Mouse (Mus musculus): ENCODE measurements at regions not wholly inside any gene's neighbourhood (a gene's known extent, or its start where the extent isn't known, plus 50 kb on each side); places are given as distances from the start of the nearest gene placed in this dataset.
"Not testable (repeated sequence)": the region's sequence is repeated elsewhere in the genome, so short reads cannot be mapped to it uniquely, and the experiment has no call there.

DNA sequence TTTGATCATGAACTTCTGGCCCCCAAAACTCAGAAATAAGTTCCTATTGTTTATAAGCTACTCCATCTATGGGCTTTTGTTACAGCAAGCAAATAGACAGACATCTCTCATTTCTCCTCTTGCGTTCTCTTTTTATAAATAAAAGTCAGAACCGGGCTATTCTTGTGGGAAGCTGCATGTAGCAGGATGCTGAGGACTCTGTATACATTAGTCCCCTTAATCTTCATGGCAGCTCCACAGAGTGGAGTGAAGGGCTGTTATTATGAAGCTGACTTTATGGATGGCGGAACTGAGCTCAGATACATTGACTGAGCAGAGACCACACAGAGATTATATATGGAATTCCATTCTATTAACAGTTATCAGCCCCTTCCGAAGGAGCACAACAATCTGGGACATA is 162.1 kb upstream of the Zfp637 start:
- peaks cover 13% of the 10 kb centered on the region; the same call in 1 of the 2 replicates for H3K27me3 ChIP-seq (ENCODE audit: insufficient read depth, poor library complexity, severe bottlenecking)
- WGBS, result 73% methylated on average over 4 of the region's 4 CpGs
- H3K9me3 ChIP-seq, result 0 out of 2 replicates have a peak, but pooled peaks cover 5% of the 10 kb centered on the region
- no peaks in the 10 kb centered on the region for H3K36me3 ChIP-seq
- no peak overlapping the region for H3K27ac ChIP-seq
- H3K4me1 ChIP-seq, result 0 out of 2 replicates have a peak, but pooled peaks cover 13% of the 10 kb centered on the region
- no peak overlapping the region for H3K4me3 ChIP-seq
- DNase-seq (ENCODE audit: low spot score), result no peak

DNA sequence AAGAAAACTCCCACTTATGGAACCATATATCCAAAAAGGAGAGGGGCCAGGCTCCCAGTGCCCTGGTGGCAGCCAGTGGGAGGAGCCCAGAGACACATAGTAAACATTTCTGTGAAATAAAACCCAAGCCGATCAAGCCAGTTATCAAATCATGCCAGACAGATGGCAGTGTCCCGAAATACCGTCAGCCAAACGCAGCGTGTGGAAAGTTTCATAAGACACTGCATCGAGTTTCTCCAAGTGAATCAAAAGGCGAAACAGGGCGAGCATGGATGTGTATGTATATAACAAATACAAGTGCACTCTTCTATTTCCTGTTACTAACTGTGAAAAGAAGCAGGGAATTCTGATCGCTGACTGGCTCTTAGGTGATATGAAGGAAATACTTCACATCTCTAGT is 154.8 kb upstream of the Zfp637 start:
- DNase-seq (ENCODE audit: low spot score), result no peak
- 82% methylated on average over 9 of the region's 9 CpGs for WGBS
- H3K9me3 ChIP-seq, result 0 out of 2 replicates have a peak, but pooled peaks cover 5% of the 10 kb centered on the region

GRCm38 (mm10) chr6:117687045-117687444 is 153.9 kb upstream of the Zfp637 start:
- Histone ChIP-seq H3K9me3 (no peaks in the 10 kb centered on the region), H3K36me3 (no peaks in the 10 kb centered on the region), H3K27ac (no peak overlapping the region), H3K4me3 (no peak overlapping the region), H3K27me3 (ENCODE audit: insufficient read depth, poor library complexity, severe bottlenecking) (no peaks in the 10 kb centered on the region), H3K4me1 (no peaks in the 10 kb centered on the region)
- WGBS, result 81% methylated on average over 2 of the region's 2 CpGs
- DNase-seq (ENCODE audit: low spot score), result no peak

More for the DNA sequence above, 154.8 kb upstream of the Zfp637 start:
- H3K27ac ChIP-seq, result no peak overlapping the region
- no peaks in the 10 kb centered on the region for H3K4me1 ChIP-seq
- no peak overlapping the region for H3K4me3 ChIP-seq
- H3K36me3 ChIP-seq, result no peaks in the 10 kb centered on the region
- no peaks in the 10 kb centered on the region for H3K27me3 ChIP-seq (ENCODE audit: insufficient read depth, poor library complexity, severe bottlenecking)

DNA sequence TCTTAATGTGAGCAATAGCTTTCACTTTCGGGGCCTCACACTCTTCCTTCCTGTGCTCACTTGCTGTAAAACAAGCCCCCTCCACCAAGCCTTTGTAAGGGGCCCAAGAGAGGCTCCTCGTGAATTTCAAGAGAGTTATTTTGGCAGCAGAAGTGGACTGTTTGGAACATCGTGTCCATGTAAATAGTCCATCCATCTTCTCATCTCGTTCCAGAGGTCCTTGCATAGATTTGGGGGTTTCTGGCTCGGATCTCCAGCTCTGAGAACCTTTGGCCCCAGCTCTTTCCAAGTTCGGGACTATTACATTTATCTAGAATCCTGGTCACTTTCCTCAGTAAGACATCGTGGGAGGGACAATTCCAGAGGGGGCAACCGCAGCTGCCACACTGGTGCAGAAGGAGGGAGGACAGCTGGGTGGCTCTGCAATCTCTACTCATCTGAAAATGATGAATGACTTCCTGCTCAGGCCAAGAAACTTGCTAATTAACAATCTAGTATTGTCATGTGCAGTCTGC is 152.3 kb upstream of the Zfp637 start:
- Histone ChIP-seq H3K9me3 (no peaks in the 10 kb centered on the region), H3K4me3 (no peak overlapping the region), H3K27me3 (ENCODE audit: insufficient read depth, poor library complexity, severe bottlenecking) (no peaks in the 10 kb centered on the region), H3K27ac (no peak overlapping the region), H3K36me3 (no peaks in the 10 kb centered on the region), H3K4me1 (no peaks in the 10 kb centered on the region)
- no peak for DNase-seq (ENCODE audit: low spot score)
- WGBS, result 68% methylated on average over 8 of the region's 8 CpGs

DNA sequence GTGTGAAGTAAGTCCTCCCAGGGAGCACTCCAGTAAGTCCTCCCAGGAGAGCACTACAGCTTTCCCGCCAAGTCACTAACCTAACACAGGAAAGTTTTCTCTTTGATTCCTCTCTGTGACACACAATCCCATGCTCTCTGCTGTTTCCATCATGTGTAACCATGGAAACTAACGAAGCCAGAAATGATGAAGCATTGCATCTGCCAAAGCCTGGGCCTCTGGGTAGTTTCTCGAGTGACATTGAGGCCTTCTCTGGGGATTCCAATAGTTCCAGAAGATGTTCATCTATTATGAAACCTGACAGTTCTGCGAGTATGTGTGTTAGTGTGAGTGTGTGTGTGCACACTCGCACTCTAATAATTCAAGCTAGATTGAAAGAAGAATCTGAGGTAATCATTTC is 140.7 kb upstream of the Zfp637 start:
- 78% methylated on average over 5 of the region's 5 CpGs for WGBS
- H3K4me3 ChIP-seq, result no peak overlapping the region
- DNase-seq (ENCODE audit: low spot score), result no peak
- no peaks in the 10 kb centered on the region for H3K36me3 ChIP-seq
- no peaks in the 10 kb centered on the region for H3K9me3 ChIP-seq
- H3K27ac ChIP-seq, result no peak overlapping the region
- H3K27me3 ChIP-seq (ENCODE audit: insufficient read depth, poor library complexity, severe bottlenecking), result 0 out of 2 replicates have a peak, but pooled peaks cover 4% of the 10 kb centered on the region
- H3K4me1 ChIP-seq, result 0 out of 2 replicates have a peak, but pooled peaks cover 5% of the 10 kb centered on the region

DNA sequence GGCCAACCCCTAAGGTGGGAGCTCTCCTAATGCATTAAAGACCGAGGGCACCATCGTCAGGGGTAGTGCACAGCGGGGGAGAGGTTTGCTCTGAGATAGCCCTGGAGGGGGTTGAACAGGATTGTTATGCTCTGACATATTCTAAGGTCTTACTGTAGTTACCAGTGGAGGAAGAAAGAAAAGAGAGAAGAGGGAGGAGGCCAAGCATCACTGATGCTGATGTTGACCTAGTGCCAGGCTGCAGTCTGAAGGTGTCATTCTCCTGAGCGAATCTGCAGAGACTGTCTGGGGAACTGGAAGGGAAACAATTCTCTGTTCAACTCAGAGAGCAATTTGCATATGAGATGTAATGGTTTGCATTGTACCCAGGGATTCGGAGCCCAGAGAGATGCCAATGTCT is 139.4 kb upstream of the Zfp637 start:
- Histone ChIP-seq H3K27ac (no peak overlapping the region), H3K4me3 (no peak overlapping the region), H3K9me3 (no peaks in the 10 kb centered on the region), H3K27me3 (ENCODE audit: insufficient read depth, poor library complexity, severe bottlenecking) (0 out of 2 replicates have a peak, but pooled peaks cover 4% of the 10 kb centered on the region), H3K36me3 (no peaks in the 10 kb centered on the region), H3K4me1 (0 out of 2 replicates have a peak, but pooled peaks cover 5% of the 10 kb centered on the region)
- DNase-seq (ENCODE audit: low spot score), result no peak
- WGBS, result 80% methylated on average over 5 of the region's 5 CpGs

DNA sequence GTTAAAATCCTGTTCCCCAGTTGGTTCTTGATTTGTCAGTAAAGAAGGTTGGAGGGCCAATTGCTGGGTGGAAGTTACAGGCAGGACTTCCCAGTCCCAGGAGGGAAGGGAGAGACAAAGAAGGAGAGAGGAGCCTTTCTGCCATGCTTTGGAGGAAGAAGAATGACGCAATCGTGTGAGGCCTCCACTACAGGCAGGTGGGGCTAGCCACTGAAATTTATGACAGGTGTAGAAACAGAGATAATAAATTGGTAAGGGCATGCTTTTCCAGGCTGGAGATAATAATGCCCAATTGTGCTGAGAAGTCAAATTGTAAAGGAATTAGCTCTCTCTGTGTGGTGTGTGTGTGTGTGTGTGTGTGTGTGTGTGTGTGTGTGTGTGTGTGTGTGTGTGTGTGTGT is 135.0 kb upstream of the Zfp637 start:
- Histone ChIP-seq H3K27me3 (ENCODE audit: insufficient read depth, poor library complexity, severe bottlenecking) (peaks cover 8% of the 10 kb centered on the region; the same call in 1 of the 2 replicates), H3K4me3 (no peak overlapping the region), H3K4me1 (0 out of 2 replicates have a peak, but pooled peaks cover 5% of the 10 kb centered on the region), H3K27ac (no peak overlapping the region), H3K9me3 (no peaks in the 10 kb centered on the region), H3K36me3 (no peaks in the 10 kb centered on the region)
- DNase-seq (ENCODE audit: low spot score), result no peak
- 77% methylated on average over 2 of the region's 2 CpGs for WGBS

GRCm38 (mm10) chr6:117709212-117709611 is 131.8 kb upstream of the Zfp637 start:
- 70% methylated on average over 3 of the region's 3 CpGs for WGBS
- no peaks in the 10 kb centered on the region for H3K36me3 ChIP-seq
- no peak overlapping the region for H3K27ac ChIP-seq
- no peak for DNase-seq (ENCODE audit: low spot score)
- no peak overlapping the region for H3K4me3 ChIP-seq
- H3K27me3 ChIP-seq (ENCODE audit: insufficient read depth, poor library complexity, severe bottlenecking), result peaks cover 3% of the 10 kb centered on the region; the same call in 1 of the 2 replicates
- H3K4me1 ChIP-seq, result 0 out of 2 replicates have a peak, but pooled peaks cover 5% of the 10 kb centered on the region
- no peaks in the 10 kb centered on the region for H3K9me3 ChIP-seq

DNA sequence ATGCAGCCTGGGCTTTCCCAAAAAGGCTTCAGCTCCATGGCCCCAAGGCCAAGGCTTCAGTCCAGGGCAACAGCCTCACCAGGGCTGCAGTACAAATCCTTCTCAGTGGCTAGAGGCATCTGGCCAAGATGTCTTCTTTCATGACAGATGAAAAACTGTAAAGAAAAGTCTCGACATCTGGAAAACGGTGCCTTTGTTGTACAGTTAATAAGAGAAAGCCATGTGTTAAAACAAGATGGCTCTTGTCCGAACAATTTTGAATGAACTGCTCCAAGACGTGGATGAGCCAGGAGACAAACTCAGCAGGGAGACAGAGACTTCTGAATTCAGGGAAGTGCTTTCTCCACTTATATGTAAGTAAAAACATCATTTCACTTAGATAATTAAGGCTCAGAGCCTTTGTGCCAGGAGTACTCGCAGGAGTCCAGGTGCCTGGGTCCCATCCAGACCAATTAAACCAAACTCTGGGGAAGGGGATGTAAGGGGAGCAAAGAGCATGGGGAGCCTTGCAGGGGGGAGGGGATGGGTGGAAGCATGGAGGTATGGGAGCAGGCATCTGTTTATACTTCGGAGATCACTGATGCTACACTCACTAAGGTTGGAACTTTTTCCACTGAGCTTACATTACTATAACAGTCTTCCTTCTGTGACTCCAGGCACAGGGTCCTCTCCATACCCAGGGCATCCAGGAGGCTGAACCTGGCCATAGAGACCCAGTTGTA is 125.8 kb upstream of the Zfp637 start:
- Histone ChIP-seq H3K4me1 (no peaks in the 10 kb centered on the region), H3K27ac (no peak overlapping the region), H3K27me3 (ENCODE audit: insufficient read depth, poor library complexity, severe bottlenecking) (peaks cover 1% of the 10 kb centered on the region; the same call in 1 of the 2 replicates), H3K9me3 (no peaks in the 10 kb centered on the region), H3K4me3 (no peak overlapping the region), H3K36me3 (no peaks in the 10 kb centered on the region)
- no peak for DNase-seq (ENCODE audit: low spot score)
- 87% methylated on average over 6 of the region's 6 CpGs for WGBS

DNA sequence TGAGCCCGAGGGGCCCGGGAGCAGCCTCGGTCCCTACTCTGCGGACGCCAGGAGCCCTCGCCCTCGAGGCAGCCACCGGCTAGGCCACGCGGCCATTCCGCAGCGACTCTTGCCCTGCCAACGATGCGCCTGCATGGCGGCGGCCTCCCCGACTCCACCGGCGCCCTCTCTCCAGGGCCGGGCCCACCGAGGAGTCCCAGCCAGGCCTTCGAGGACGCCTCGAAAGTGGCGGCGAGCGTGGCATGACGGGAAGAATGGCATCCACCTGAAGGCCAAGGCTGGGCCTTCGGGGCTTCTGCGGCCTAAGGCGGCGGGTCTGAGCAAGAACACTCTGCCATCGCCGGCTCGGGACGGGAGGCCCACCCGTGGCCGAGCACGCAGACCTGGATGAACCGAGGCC is 124.6 kb upstream of the Zfp637 start:
- not testable (repeated sequence) for H3K27ac ChIP-seq; DNase-seq (ENCODE audit: low spot score); H3K36me3 ChIP-seq; H3K4me1 ChIP-seq; H3K4me3 ChIP-seq; H3K27me3 ChIP-seq (ENCODE audit: insufficient read depth, poor library complexity, severe bottlenecking); H3K9me3 ChIP-seq
- WGBS, result 85% methylated on average over 9 of the region's 40 CpGs

DNA sequence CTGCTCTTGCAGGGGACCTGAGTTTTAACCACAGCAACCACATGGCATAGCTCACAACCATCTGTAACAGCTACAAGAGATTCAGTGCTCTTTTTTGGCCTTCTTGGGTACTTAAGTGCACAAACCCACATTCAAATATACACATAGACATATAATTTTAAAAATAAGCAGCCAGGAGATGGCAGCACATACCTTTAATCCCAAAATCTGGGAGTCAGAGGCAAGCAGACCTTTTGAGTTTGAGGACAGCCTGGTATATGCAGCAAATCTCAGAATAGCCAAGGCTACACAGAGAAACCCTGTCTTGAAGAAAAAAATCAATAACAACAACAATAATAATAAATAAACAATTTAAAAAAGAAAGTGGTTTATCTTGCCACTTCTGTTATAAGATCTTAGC is 88.6 kb upstream of the Zfp637 start:
- H3K36me3 ChIP-seq, result not testable (repeated sequence)

DNA sequence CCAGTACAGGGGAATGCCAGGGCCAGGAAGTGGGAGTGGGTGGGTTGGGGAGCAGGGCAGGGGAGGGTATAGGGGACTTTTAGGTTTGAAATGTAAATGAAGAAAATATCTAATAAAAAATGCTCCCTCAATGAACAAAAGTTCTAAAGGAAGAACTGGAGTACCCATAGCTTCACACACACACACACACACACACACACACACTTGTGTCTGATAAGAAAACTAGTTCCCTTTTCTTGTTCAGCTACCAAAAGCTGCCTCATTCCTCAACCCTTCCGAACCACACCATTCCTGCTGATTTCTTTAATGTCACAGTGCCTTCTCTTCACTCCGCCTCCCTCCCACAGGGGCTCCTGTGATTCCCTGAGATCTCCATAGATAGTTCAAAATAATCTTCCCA is 85.3 kb upstream of the Zfp637 start:
- not testable (repeated sequence) for H3K27ac ChIP-seq; H3K9me3 ChIP-seq; H3K4me3 ChIP-seq; H3K4me1 ChIP-seq; H3K27me3 ChIP-seq (ENCODE audit: insufficient read depth, poor library complexity, severe bottlenecking); DNase-seq (ENCODE audit: low spot score); H3K36me3 ChIP-seq
- 83% methylated on average over 2 of the region's 2 CpGs for WGBS

More for the DNA sequence above, 88.6 kb upstream of the Zfp637 start:
- H3K4me1 ChIP-seq; H3K27ac ChIP-seq; DNase-seq (ENCODE audit: low spot score); H3K27me3 ChIP-seq (ENCODE audit: insufficient read depth, poor library complexity, severe bottlenecking); H3K4me3 ChIP-seq; H3K9me3 ChIP-seq: not testable (repeated sequence)

DNA sequence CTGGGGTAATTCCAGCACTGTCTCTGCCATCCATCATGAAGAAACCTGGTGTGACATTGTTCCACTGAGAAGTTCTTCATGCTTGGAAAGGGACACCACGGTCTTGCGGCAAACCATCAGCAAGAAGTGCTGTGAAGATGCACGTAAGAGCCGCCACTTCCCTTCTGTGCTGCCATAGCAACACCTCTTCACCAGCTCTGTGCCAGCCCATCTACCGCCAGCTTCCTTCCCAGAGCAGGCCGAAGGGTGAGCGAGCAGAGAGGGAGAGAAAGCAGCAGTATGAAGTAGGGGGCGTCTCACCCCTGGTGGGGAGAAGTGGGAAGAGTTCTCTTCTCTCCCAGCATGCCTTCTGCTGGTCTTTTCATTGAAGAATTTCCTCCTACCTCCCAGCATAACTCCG is 84.8 kb upstream of the Zfp637 start:
- no peak for DNase-seq (ENCODE audit: low spot score)
- no peaks in the 10 kb centered on the region for H3K4me1 ChIP-seq
- WGBS, result 59% methylated on average over 9 of the region's 9 CpGs
- H3K9me3 ChIP-seq, result no peaks in the 10 kb centered on the region
- H3K27me3 ChIP-seq (ENCODE audit: insufficient read depth, poor library complexity, severe bottlenecking), result no peaks in the 10 kb centered on the region; the same call in 1 of the 2 replicates
- no peaks in the 10 kb centered on the region for H3K36me3 ChIP-seq
- no peak overlapping the region for H3K4me3 ChIP-seq
- no peak overlapping the region for H3K27ac ChIP-seq

Measured in heart, embryonic 10.5 days (tissue).